Mouse (Mus musculus) cerebellum, adult 2 months (tissue): ENCODE results near the gene Rab3il1. TPM values are rescaled to one million over a fixed set of nuclear protein-coding genes. Genes with fewer than 3 reads are reported as not detected.
A peak's percentile ranks its signal among the peaks of the same experiment; 100 is the strongest.

Experiments used
- DNase-seq, 2 experiments: peaks; one replicate each; pipeline ENCODE4 v3.0.0; 2021
- H3K27ac ChIP-seq: fragments of 200-500 bp; 2 replicates; pipeline ENCODE4 v1.5.1; 2012; ENCODE audit warnings: low read length, control low read depth, inconsistent platforms; ENCODE audit not compliant: insufficient read depth
- H3K27me3 ChIP-seq: fragments of 200-500 bp; 2 replicates; pipeline ENCODE4 v1.6.1; 2012; ENCODE audit warnings: inconsistent platforms, mild to moderate bottlenecking, low read length, moderate library complexity; ENCODE audit not compliant: control insufficient read depth, insufficient read depth
- H3K4me1 ChIP-seq: fragments of 200-500 bp; 2 replicates; pipeline ENCODE4 v1.6.1; 2011; ENCODE audit warnings: low read length; ENCODE audit not compliant: control insufficient read depth, insufficient read depth
- H3K4me3 ChIP-seq: fragments of 200-500 bp; replicated peaks from 2 replicates; pipeline ENCODE3; 2011; ENCODE audit warnings: mild to moderate bottlenecking, low read depth, low read length, control low read depth; ENCODE audit not compliant: insufficient read depth
- CTCF ChIP-seq: fragments of 200-500 bp; IDR thresholded peaks from 2 replicates; pipeline ENCODE4 v1.5.1; 2011; ENCODE audit warnings: low read depth, mild to moderate bottlenecking, control low read depth, low read length, moderate library complexity, borderline replicate concordance; ENCODE audit not compliant: insufficient read depth
- POLR2A ChIP-seq: fragments of 200-500 bp; IDR thresholded peaks from 2 replicates; pipeline ENCODE4 v1.6.1; 2011; ENCODE audit warnings: low read length, control low read depth, borderline replicate concordance; ENCODE audit not compliant: insufficient read depth
- WGBS: fragments of 180-500 bp; shearing (Covaris S2); methylation state at CpG from one replicate; pipeline ENCODE4 v1.1.7; 2018; 5-methylcytosine and 5-hydroxymethylcytosine counted together
- polyA plus RNA-seq: library from polyadenylated mRNA; depleted of rRNA; stranded (reverse); fragments of >200 nt; gene quantifications from 2 replicates; pipeline ENCODE4 v1.2.3, GENCODE M21; 2012

Gene Rab3il1
- polyA plus RNA-seq, 1 experiment: 9.5 TPM

- H3K27ac ChIP-seq: no peak overlapping the region
- H3K4me1 ChIP-seq: 0 out of 2 replicates have a peak, but pooled peaks cover 3% of the 10 kb centered on the region
- DNase-seq: no peak
- H3K4me3 ChIP-seq: no peak overlapping the region
- no peaks in the 10 kb centered on the region for H3K27me3 ChIP-seq
- 51% methylated on average over 10 of the region's 10 CpGs for WGBS
- no peak for TF ChIP-seq CTCF
- TF ChIP-seq POLR2A: no peak
These were observed 62.9 kb downstream of the Rab3il1 start for GRCm38 (mm10) chr19:10064173-10065012.

GRCm38 (mm10) chr19:10065465-10066188 is 64.2 kb downstream of the Rab3il1 start:
- no peaks in the 10 kb centered on the region for H3K27me3 ChIP-seq
- WGBS: 97% methylated on average over 5 of the region's 5 CpGs
- H3K4me3 ChIP-seq: no peak overlapping the region
- 0 out of 2 replicates have a peak, but pooled peaks cover 3% of the 10 kb centered on the region for H3K4me1 ChIP-seq
- H3K27ac ChIP-seq: no peak overlapping the region
- TF ChIP-seq CTCF (no peak), POLR2A (no peak)
- DNase-seq: no peak

- H3K4me1 ChIP-seq: peaks cover 3% of the 10 kb centered on the region; the same call in 1 of the 2 replicates
- no peaks in the 10 kb centered on the region for H3K27me3 ChIP-seq
- 95% methylated on average over 4 of the region's 4 CpGs for WGBS
- no peak for DNase-seq
- no peak overlapping the region for H3K27ac ChIP-seq
- TF ChIP-seq POLR2A (no peak), CTCF (no peak)
- H3K4me3 ChIP-seq: no peak overlapping the region
These were observed 64.7 kb downstream of the Rab3il1 start for GRCm38 (mm10) chr19:10066189-10066500.

GRCm38 (mm10) chr19:10066502-10066901 is 65.0 kb downstream of the Rab3il1 start:
- WGBS: 89% methylated on average over 3 of the region's 3 CpGs
- H3K27ac ChIP-seq: no peak overlapping the region

GRCm38 (mm10) chr19:10067701-10068100 is 66.2 kb downstream of the Rab3il1 start:
- DNase-seq: no peak
- Histone ChIP-seq H3K4me1 (peaks cover 3% of the 10 kb centered on the region; the same call in 1 of the 2 replicates), H3K27me3 (no peaks in the 10 kb centered on the region), H3K4me3 (no peak overlapping the region), H3K27ac (no peak overlapping the region)
- WGBS: 27% methylated on average over 7 of the region's 7 CpGs
- TF ChIP-seq POLR2A (no peak), CTCF (no peak)

More at GRCm38 (mm10) chr19:10066502-10066901, 65.0 kb downstream of the Rab3il1 start:
- DNase-seq: no peak
- H3K4me3 ChIP-seq: no peak overlapping the region
- no peak for TF ChIP-seq CTCF
- TF ChIP-seq POLR2A: no peak
- no peaks in the 10 kb centered on the region for H3K27me3 ChIP-seq
- H3K4me1 ChIP-seq: peaks cover 3% of the 10 kb centered on the region; the same call in 1 of the 2 replicates

- TF ChIP-seq CTCF (no peak), POLR2A (no peak)
- WGBS: 70% methylated on average over 8 of the region's 8 CpGs
- Histone ChIP-seq H3K4me1 (peaks cover 3% of the 10 kb centered on the region; the same call in 1 of the 2 replicates), H3K4me3 (no peak overlapping the region), H3K27ac (no peak overlapping the region), H3K27me3 (no peaks in the 10 kb centered on the region)
- DNase-seq: no peak
These were observed 68.9 kb downstream of the Rab3il1 start for GRCm38 (mm10) chr19:10070186-10070980.

GRCm38 (mm10) chr19:10071166-10071565 is 69.7 kb downstream of the Rab3il1 start:
- TF ChIP-seq POLR2A (no peak), CTCF (no peak)
- 27% methylated on average over 5 of the region's 5 CpGs for WGBS

More at GRCm38 (mm10) chr19:10071166-10071565, 69.7 kb downstream of the Rab3il1 start:
- H3K4me1 ChIP-seq: peaks cover 3% of the 10 kb centered on the region; the same call in 1 of the 2 replicates
- H3K4me3 ChIP-seq: no peak overlapping the region
- DNase-seq: peak in 1 of 2 experiments; percentile 46
- H3K27me3 ChIP-seq: no peaks in the 10 kb centered on the region
- no peak overlapping the region for H3K27ac ChIP-seq
